Mouse (Mus musculus) forebrain, postnatal 0 days (tissue): ENCODE results near the gene Crmp1. TPM values are rescaled to one million over a fixed set of nuclear protein-coding genes. Genes with fewer than 3 reads are reported as not detected.

Experiments used
- ATAC-seq: fragments of 200-750 bp; cut with Nextera tagmentation; 2 replicates; pipeline ENCODE4 v1.8.0; 2017; ENCODE audit warnings: mild to moderate bottlenecking, moderate library complexity
- DNase-seq: peaks from one replicate; pipeline ENCODE4 v3.0.0-alpha.2; 2015
- H3K27ac ChIP-seq: fragments of 300-500 bp; sonication (generic); 2 replicates; pipeline ENCODE4 v1.5.1; 2014; ENCODE audit warnings: low read depth, mild to moderate bottlenecking, antibody characterized with exemption, low read length, moderate library complexity, mixed read lengths
- H3K27me3 ChIP-seq: fragments of 300-500 bp; sonication (generic); 2 replicates; pipeline ENCODE4 v1.6.1; 2014; ENCODE audit warnings: mild to moderate bottlenecking, low read length, mixed read lengths; ENCODE audit not compliant: insufficient read depth
- H3K36me3 ChIP-seq: fragments of 300-500 bp; sonication (generic); 2 replicates; pipeline ENCODE4 v1.6.1; 2014; ENCODE audit warnings: mild to moderate bottlenecking, moderate library complexity; ENCODE audit not compliant: insufficient read depth
- H3K4me1 ChIP-seq: fragments of 300-500 bp; sonication (generic); 2 replicates; pipeline ENCODE4 v1.6.1; 2014; ENCODE audit warnings: antibody characterized with exemption; ENCODE audit not compliant: insufficient read depth
- H3K4me2 ChIP-seq: fragments of 300-500 bp; sonication (generic); 2 replicates; pipeline ENCODE4 v1.6.1; 2014; ENCODE audit warnings: low read depth, mild to moderate bottlenecking, moderate library complexity
- H3K4me3 ChIP-seq: fragments of 300-500 bp; sonication (generic); 2 replicates; pipeline ENCODE4 v1.5.1; 2014; ENCODE audit warnings: low read depth, low read length, mixed read lengths
- H3K9ac ChIP-seq: fragments of 300-500 bp; sonication (generic); 2 replicates; pipeline ENCODE4 v1.6.1; 2014; ENCODE audit warnings: mild to moderate bottlenecking
- H3K9me3 ChIP-seq: fragments of 300-500 bp; sonication (generic); 2 replicates; pipeline ENCODE4 v1.6.1; 2016; ENCODE audit warnings: low read length
- CTCF ChIP-seq: sonication (generic); IDR thresholded peaks from 2 replicates; pipeline ENCODE4 v1.5.1; 2016; ENCODE audit warnings: antibody characterized with exemption, control low read depth, low read depth
- WGBS: fragments of 180-500 bp; shearing (Covaris S2); extraction: QIAGEN DNeasy Blood & Tissue Kit; methylation state at CpG from one replicate; pipeline ENCODE4 v1.1.7; 2014; 5-methylcytosine and 5-hydroxymethylcytosine counted together
- polyA plus RNA-seq: library from polyadenylated mRNA; unstranded; fragments of >200 nt; fragmentation: Nextera tagmentation; extraction: Ambion mirVana; gene quantifications from 2 replicates; pipeline ENCODE4 v1.2.1, GENCODE M21; 2015
- total RNA-seq: library from RNA; depleted of rRNA; stranded (reverse); fragments of >200 nt; gene quantifications from 2 replicates; pipeline ENCODE4 v1.2.3, GENCODE M21; 2014; rRNA removed

The Crmp1 gene
- total RNA-seq (965 and 1,074 TPM in 2 replicates), polyA plus RNA-seq (1,043 and 1,136 TPM in 2 replicates)

DNA sequence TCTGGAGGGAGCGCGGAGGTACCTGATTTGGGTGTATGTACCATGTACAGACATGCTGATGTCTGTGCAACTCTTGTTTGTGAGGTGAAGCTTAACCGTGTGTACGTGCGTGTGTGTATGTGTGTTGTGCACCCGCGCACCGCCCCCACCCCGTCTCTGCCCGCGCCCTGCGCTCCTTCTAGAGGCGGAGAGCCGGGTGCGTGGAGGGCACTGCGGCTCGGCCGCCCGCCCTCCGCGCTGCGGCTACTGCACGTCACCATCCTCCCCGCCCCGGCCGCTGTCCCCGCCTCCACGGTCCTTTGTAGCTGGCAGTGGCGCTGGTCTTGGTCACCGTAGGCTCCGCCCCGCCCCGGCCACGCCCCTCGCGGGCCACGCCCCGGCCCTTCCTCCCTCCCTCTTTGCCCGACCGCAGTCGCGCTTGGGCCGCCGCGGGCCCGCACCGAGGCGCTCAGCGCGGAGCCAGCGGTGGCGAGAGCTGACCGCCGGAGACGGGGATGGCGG, at the start of gene Crmp1:
Crmp1 (plus strand) TSS at position 290 of the 501 bp plus-strand sequence.
- TF ChIP-seq CTCF = no peak
- WGBS = under 1% methylated on average over 48 of the region's 56 CpGs
- ATAC-seq = peak; percentile 67

DNA sequence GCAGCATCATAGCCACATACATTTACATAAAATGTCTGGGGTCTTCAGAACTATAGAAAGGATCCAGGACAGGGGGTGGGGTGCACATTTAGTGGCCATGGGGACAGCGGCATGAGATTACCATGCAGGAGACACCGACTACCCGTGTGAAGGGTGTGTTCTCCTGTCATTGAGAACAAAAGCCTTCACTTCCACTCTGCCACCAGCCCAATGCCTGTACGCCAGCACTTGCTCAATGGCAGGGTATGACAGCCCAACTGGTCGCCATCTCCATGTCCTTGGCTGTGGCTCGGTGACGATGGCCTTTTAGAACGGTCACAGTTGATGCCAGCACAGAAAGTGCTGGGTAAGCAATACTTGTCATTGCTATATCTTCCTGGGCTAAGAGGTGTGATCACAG, 45.5 kb upstream of the Crmp1 start:
- no peak for TF ChIP-seq CTCF
- H3K27me3 ChIP-seq = no peaks in the 10 kb centered on the region
- peaks cover 7% of the 10 kb centered on the region; the same call in 1 of the 2 replicates for H3K4me1 ChIP-seq
- peak; percentile 10; the same call in 1 of the 2 replicates for ATAC-seq
- no peak for DNase-seq
- H3K4me2 ChIP-seq = no peak overlapping the region
- no peak overlapping the region for H3K9ac ChIP-seq
- H3K4me3 ChIP-seq = no peak overlapping the region
- H3K27ac ChIP-seq = no peak overlapping the region
- WGBS = 72% methylated on average over 8 of the region's 8 CpGs
- no peaks in the 10 kb centered on the region; the same call in 1 of the 2 replicates for H3K36me3 ChIP-seq
- no peaks in the 10 kb centered on the region for H3K9me3 ChIP-seq

More for the DNA sequence above, at the start of gene Crmp1:
- peak; percentile 88 for DNase-seq
- Histone ChIP-seq H3K9ac (peak within 1 kb of the TSS; percentile 74), H3K27me3 (no peaks in the 10 kb centered on the region), H3K27ac (peak within 1 kb of the TSS; percentile 80), H3K36me3 (no peaks in the 10 kb centered on the region), H3K4me2 (peak within 1 kb of the TSS; percentile 77), H3K9me3 (no peaks in the 10 kb centered on the region), H3K4me1 (0 out of 2 replicates have a peak, but pooled peaks cover 12% of the 10 kb centered on the region), H3K4me3 (peak within 1 kb of the TSS; percentile 93)

DNA sequence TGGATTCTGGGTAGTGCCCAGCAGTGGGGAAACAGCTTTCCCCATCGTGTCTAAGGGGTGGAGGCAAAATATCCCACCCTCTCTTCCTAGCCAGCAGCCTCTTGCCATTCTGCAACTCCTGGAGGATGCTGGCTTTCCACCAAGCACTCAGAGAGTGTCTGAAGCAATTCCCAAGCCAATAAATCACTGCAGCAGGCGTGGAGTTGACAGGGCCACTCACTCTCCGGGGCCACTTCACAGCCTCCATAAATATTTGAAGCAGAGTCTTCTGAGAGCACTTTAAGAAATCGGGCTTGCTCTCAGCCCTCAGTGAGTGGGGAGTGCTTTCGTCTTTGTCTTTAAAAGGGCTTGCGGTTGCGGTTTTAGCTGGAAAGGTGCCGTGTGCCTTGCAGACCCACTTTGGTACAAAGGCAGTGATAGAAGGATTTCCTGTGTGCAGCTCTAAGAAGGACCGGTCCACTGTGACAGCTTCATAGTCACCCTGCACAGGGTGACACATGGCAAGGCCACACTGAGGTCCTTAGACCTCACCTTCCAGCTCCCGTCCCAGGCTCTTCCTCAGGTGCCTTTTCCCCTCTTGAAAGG, 45.0 kb upstream of the Crmp1 start:
- 67% methylated on average over 10 of the region's 10 CpGs for WGBS
- no peak for ATAC-seq
- H3K9ac ChIP-seq = no peak overlapping the region
- H3K9me3 ChIP-seq = no peaks in the 10 kb centered on the region
- no peak for DNase-seq
- no peak overlapping the region for H3K27ac ChIP-seq
- no peak for TF ChIP-seq CTCF
- H3K4me2 ChIP-seq = no peak overlapping the region
- H3K27me3 ChIP-seq = no peaks in the 10 kb centered on the region
- no peaks in the 10 kb centered on the region; the same call in 1 of the 2 replicates for H3K36me3 ChIP-seq
- H3K4me3 ChIP-seq = no peak overlapping the region
- peaks cover 7% of the 10 kb centered on the region; the same call in 1 of the 2 replicates for H3K4me1 ChIP-seq

DNA sequence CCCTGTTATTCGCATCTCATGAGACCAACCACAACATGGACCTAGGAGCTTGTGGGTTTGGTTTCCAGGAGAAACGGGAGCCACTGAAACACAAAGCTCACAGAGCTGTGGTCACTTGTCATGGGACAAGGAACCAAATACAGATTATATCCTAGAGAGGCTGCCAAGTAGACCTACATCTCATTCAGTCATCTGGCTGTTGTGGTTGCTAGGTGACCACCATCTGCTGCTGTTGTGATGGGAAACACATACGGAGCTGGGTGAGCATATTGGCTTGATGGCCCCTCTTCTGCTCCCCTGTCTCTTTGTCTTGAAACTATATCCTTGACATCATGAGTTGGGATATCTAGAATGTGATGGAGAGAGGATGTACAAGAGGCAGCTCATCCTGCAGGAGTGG, 44.3 kb upstream of the Crmp1 start:
- TF ChIP-seq CTCF = no peak
- Histone ChIP-seq H3K9me3 (no peaks in the 10 kb centered on the region), H3K27ac (no peak overlapping the region), H3K36me3 (no peaks in the 10 kb centered on the region; the same call in 1 of the 2 replicates), H3K4me1 (peaks cover 7% of the 10 kb centered on the region; the same call in 1 of the 2 replicates), H3K27me3 (no peaks in the 10 kb centered on the region), H3K4me2 (no peak overlapping the region), H3K4me3 (no peak overlapping the region), H3K9ac (no peak overlapping the region)
- DNase-seq (no peak), ATAC-seq (peak; percentile 50)
- 55% methylated on average over 3 of the region's 3 CpGs for WGBS

DNA sequence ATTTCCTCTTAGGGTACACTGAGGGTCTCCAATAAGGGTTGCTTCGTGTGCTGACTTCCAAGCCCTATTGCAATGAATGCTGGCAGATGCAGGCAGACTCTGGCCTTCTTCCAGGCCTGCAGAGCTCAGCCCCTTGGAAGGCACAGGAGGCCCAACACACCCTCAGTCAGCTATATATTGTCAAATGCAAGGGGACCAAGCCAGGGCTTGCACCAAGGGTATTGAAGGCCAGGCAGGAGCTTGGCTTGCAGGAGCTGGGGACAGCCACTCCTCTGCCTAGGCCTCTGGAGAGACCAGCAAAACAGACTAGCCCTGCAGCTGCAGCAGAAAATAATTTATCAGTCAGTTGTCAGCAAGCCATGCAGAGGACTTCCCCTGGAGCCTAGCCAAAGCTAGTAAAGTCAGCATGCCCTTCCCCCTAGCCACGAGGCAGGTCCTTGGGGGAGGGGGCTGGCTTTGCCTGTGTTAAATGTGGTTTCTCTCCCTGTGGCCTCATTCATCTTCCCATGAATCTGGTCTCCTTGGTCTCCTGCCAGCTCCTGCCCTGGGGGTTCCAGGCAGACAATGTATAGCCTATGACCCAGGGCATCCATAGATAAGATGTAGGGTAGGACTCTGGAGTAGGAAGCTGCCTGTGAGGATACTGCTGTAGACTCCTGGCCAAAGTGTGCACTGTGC, 43.6 kb upstream of the Crmp1 start:
- no peaks in the 10 kb centered on the region; the same call in 1 of the 2 replicates for H3K36me3 ChIP-seq
- peak overlapping the region; percentile 18; the same call in 1 of the 2 replicates for H3K9ac ChIP-seq
- peaks cover 7% of the 10 kb centered on the region; the same call in 1 of the 2 replicates for H3K4me1 ChIP-seq
- TF ChIP-seq CTCF = no peak
- ATAC-seq = peak; percentile 47
- no peak overlapping the region for H3K4me2 ChIP-seq
- WGBS = 16% methylated on average over 2 of the region's 2 CpGs
- H3K9me3 ChIP-seq = no peaks in the 10 kb centered on the region
- no peaks in the 10 kb centered on the region for H3K27me3 ChIP-seq
- H3K27ac ChIP-seq = peak overlapping the region; percentile 40
- DNase-seq = no peak
- no peak overlapping the region for H3K4me3 ChIP-seq

DNA sequence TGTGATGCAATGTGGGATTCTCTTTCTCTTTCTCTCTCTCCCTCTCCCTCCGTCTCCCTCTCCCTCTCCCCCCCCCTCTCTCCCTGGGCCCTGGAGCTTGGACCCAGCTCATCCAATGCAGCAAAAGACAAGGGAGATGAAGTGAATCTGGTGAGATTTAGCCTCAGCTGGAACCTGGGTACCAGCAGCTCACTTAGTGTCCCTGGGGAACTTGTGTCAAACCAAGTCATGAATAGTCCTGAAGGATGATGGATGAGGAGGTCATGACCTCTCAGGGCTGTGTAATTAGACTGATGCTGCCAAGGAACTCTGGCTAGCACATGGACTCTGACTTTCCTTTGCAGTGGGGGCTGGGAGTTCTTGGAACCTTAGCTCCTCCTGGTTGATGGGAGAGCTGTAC, 39.5 kb upstream of the Crmp1 start:
- Histone ChIP-seq H3K27ac (no peak overlapping the region), H3K4me2 (no peak overlapping the region), H3K4me3 (no peak overlapping the region), H3K9me3 (no peaks in the 10 kb centered on the region), H3K9ac (no peak overlapping the region), H3K36me3 (no peaks in the 10 kb centered on the region), H3K4me1 (peaks cover 11% of the 10 kb centered on the region; the same call in 1 of the 2 replicates), H3K27me3 (no peaks in the 10 kb centered on the region)
- ATAC-seq (no peak), DNase-seq (no peak)
- no peak for TF ChIP-seq CTCF
- WGBS = 42% methylated on average over 1 of the region's 1 CpGs

DNA sequence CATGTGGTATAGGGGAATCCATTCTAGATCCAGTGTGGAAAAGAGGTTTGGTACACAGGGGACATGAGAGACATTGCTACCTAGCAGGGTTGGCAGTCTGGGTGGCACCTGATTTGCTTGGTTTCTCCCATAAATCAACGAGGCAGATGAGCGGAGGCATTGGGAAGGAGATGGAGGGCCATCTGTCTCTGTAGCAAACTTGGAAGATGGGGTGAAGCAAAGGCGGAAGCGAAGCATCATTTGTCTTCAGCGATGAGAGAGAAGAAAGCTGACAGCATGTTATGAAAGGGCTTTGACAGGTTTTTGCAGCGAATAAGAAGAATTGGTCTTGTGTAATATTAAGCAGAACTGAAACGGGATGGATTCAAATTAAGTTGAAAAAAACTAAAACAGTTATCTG, 36.9 kb upstream of the Crmp1 start:
- 66% methylated on average over 7 of the region's 7 CpGs for WGBS
- Histone ChIP-seq H3K9me3 (no peaks in the 10 kb centered on the region), H3K36me3 (no peaks in the 10 kb centered on the region), H3K9ac (no peak overlapping the region), H3K4me2 (no peak overlapping the region), H3K4me1 (peaks cover 4% of the 10 kb centered on the region; the same call in 1 of the 2 replicates), H3K27me3 (no peaks in the 10 kb centered on the region), H3K4me3 (no peak overlapping the region), H3K27ac (no peak overlapping the region)
- no peak for TF ChIP-seq CTCF
- no peak for DNase-seq
- ATAC-seq = peak; percentile 27
